Mouse (Mus musculus) midbrain, embryonic 15.5 days (tissue): Measurements from ENCODE around the gene Cnn2. TPM values are rescaled to one million over a fixed set of nuclear protein-coding genes. Genes with fewer than 3 reads are reported as not detected.

Experiments
- ATAC-seq: fragments of 200-750 bp; cut with Nextera tagmentation; replicated peaks from 2 replicates; pipeline ENCODE4 v1.8.0; 2017; ENCODE audit warnings: moderate TSS enrichment
- H3K27ac ChIP-seq: fragments of 300-500 bp; sonication (generic); 2 replicates; pipeline ENCODE4 v1.5.1; 2015; ENCODE audit warnings: mild to moderate bottlenecking, inconsistent platforms
- H3K27me3 ChIP-seq: fragments of 300-500 bp; sonication (generic); replicated peaks from 2 replicates; pipeline ENCODE4 v1.6.1; 2015; ENCODE audit warnings: inconsistent platforms
- H3K36me3 ChIP-seq: fragments of 300-500 bp; sonication (generic); replicated peaks from 2 replicates; pipeline ENCODE4 v1.6.1; 2015; ENCODE audit warnings: inconsistent platforms
- H3K4me1 ChIP-seq: fragments of 300-500 bp; sonication (generic); 2 replicates; pipeline ENCODE4 v1.6.1; 2015; ENCODE audit warnings: inconsistent platforms
- H3K4me2 ChIP-seq: fragments of 300-500 bp; sonication (generic); 2 replicates; pipeline ENCODE4 v1.6.1; 2015; ENCODE audit warnings: inconsistent platforms, mild to moderate bottlenecking, moderate library complexity
- H3K4me3 ChIP-seq: fragments of 300-500 bp; sonication (generic); 2 replicates; pipeline ENCODE4 v1.5.1; 2015; ENCODE audit warnings: mild to moderate bottlenecking, inconsistent platforms
- H3K9ac ChIP-seq: fragments of 300-500 bp; sonication (generic); 2 replicates; pipeline ENCODE4 v1.6.1; 2015; ENCODE audit warnings: mild to moderate bottlenecking, inconsistent platforms
- H3K9me3 ChIP-seq: fragments of 300-500 bp; sonication (generic); 2 replicates; pipeline ENCODE4 v1.6.1; 2016; ENCODE audit warnings: inconsistent platforms
- WGBS: fragments of 180-500 bp; shearing (Covaris S2); methylation state at CpG from one replicate; pipeline ENCODE4 v1.1.7; 2015; ENCODE audit warnings: mixed read lengths; 5-methylcytosine and 5-hydroxymethylcytosine counted together
- polyA plus RNA-seq: library from polyadenylated mRNA; unstranded; fragments of >200 nt; fragmentation: Nextera tagmentation; extraction: Ambion mirVana; gene quantifications from 2 replicates; pipeline ENCODE4 v1.2.1, GENCODE M21; 2015

Gene Cnn2
- polyA plus RNA-seq, 1 experiment from 2014 or later, result 28.6 TPM

GRCm38 (mm10) chr10:79972831-79973230, 15.6 kb upstream of the Cnn2 start:
- no peak for ATAC-seq
- H3K9ac ChIP-seq, result no peak overlapping the region
- WGBS, result 76% methylated on average over 14 of the region's 14 CpGs

GRCm38 (mm10) chr10:79974087-79974486, 14.3 kb upstream of the Cnn2 start:
- 90% methylated on average over 21 of the region's 21 CpGs for WGBS
- Histone ChIP-seq H3K4me1 (peaks cover 8% of the 10 kb centered on the region), H3K9me3 (no peaks in the 10 kb centered on the region), H3K36me3 (peaks cover 38% of the 10 kb centered on the region), H3K4me2 (no peak overlapping the region), H3K27ac (no peak overlapping the region), H3K27me3 (peaks cover 35% of the 10 kb centered on the region), H3K4me3 (no peak overlapping the region), H3K9ac (no peak overlapping the region)
- no peak for ATAC-seq

More at GRCm38 (mm10) chr10:79972831-79973230, 15.6 kb upstream of the Cnn2 start:
- H3K36me3 ChIP-seq, result peaks cover 26% of the 10 kb centered on the region
- peaks cover 8% of the 10 kb centered on the region for H3K4me1 ChIP-seq
- H3K27ac ChIP-seq, result no peak overlapping the region
- H3K4me3 ChIP-seq, result no peak overlapping the region
- H3K27me3 ChIP-seq, result peaks cover 35% of the 10 kb centered on the region
- no peaks in the 10 kb centered on the region for H3K9me3 ChIP-seq
- H3K4me2 ChIP-seq, result no peak overlapping the region

GRCm38 (mm10) chr10:79974668-79975067, 13.7 kb upstream of the Cnn2 start:
- Histone ChIP-seq H3K27me3 (peaks cover 29% of the 10 kb centered on the region), H3K4me3 (no peak overlapping the region), H3K4me1 (peaks cover 8% of the 10 kb centered on the region), H3K4me2 (no peak overlapping the region), H3K9ac (no peak overlapping the region), H3K36me3 (peaks cover 42% of the 10 kb centered on the region), H3K9me3 (no peaks in the 10 kb centered on the region), H3K27ac (no peak overlapping the region)
- WGBS, result 88% methylated on average over 8 of the region's 8 CpGs
- ATAC-seq, result no peak

GRCm38 (mm10) chr10:79976071-79976721, 12.2 kb upstream of the Cnn2 start:
- Histone ChIP-seq H3K4me1 (peaks cover 6% of the 10 kb centered on the region; the same call in 1 of the 2 replicates), H3K36me3 (peaks cover 42% of the 10 kb centered on the region), H3K4me2 (no peak overlapping the region), H3K4me3 (no peak overlapping the region), H3K27ac (no peak overlapping the region), H3K27me3 (peaks cover 20% of the 10 kb centered on the region), H3K9me3 (no peaks in the 10 kb centered on the region), H3K9ac (no peak overlapping the region)
- WGBS, result 83% methylated on average over 28 of the region's 28 CpGs
- ATAC-seq, result no peak

GRCm38 (mm10) chr10:79976722-79977107, 11.7 kb upstream of the Cnn2 start:
- Histone ChIP-seq H3K36me3 (peaks cover 42% of the 10 kb centered on the region), H3K9me3 (no peaks in the 10 kb centered on the region)

GRCm38 (mm10) chr10:79977324-79977723, 11.1 kb upstream of the Cnn2 start:
- Histone ChIP-seq H3K36me3 (peaks cover 42% of the 10 kb centered on the region), H3K4me2 (no peak overlapping the region)
- 79% methylated on average over 28 of the region's 28 CpGs for WGBS

More at GRCm38 (mm10) chr10:79976722-79977107, 11.7 kb upstream of the Cnn2 start:
- ATAC-seq, result no peak
- WGBS, result 74% methylated on average over 36 of the region's 36 CpGs
- H3K27ac ChIP-seq, result no peak overlapping the region
- no peak overlapping the region for H3K4me2 ChIP-seq
- H3K27me3 ChIP-seq, result peaks cover 15% of the 10 kb centered on the region
- H3K4me3 ChIP-seq, result no peak overlapping the region
- no peak overlapping the region for H3K9ac ChIP-seq
- H3K4me1 ChIP-seq, result peaks cover 10% of the 10 kb centered on the region; the same call in 1 of the 2 replicates

GRCm38 (mm10) chr10:79978061-79978460, 10.3 kb upstream of the Cnn2 start:
- Histone ChIP-seq H3K4me2 (no peak overlapping the region), H3K36me3 (peaks cover 42% of the 10 kb centered on the region), H3K27ac (no peak overlapping the region), H3K4me1 (peaks cover 21% of the 10 kb centered on the region), H3K4me3 (no peak overlapping the region), H3K9me3 (no peaks in the 10 kb centered on the region), H3K9ac (no peak overlapping the region), H3K27me3 (peaks cover 1% of the 10 kb centered on the region; the same call in 1 of the 2 replicates)
- 94% methylated on average over 21 of the region's 21 CpGs for WGBS
- no peak for ATAC-seq

More at GRCm38 (mm10) chr10:79977324-79977723, 11.1 kb upstream of the Cnn2 start:
- no peak overlapping the region for H3K27ac ChIP-seq
- no peak overlapping the region for H3K4me3 ChIP-seq
- ATAC-seq, result no peak
- peaks cover 14% of the 10 kb centered on the region for H3K4me1 ChIP-seq
- no peaks in the 10 kb centered on the region for H3K9me3 ChIP-seq
- peaks cover 9% of the 10 kb centered on the region; the same call in 1 of the 2 replicates for H3K27me3 ChIP-seq
- H3K9ac ChIP-seq, result no peak overlapping the region

GRCm38 (mm10) chr10:79979401-79980155, 8.8 kb upstream of the Cnn2 start:
- no peak overlapping the region for H3K4me3 ChIP-seq
- H3K27ac ChIP-seq, result no peak overlapping the region
- WGBS, result 91% methylated on average over 22 of the region's 22 CpGs
- no peak overlapping the region for H3K4me2 ChIP-seq
- no peak for ATAC-seq
- H3K27me3 ChIP-seq, result no peaks in the 10 kb centered on the region
- H3K36me3 ChIP-seq, result peaks cover 42% of the 10 kb centered on the region
- H3K4me1 ChIP-seq, result peaks cover 28% of the 10 kb centered on the region
- no peak overlapping the region for H3K9ac ChIP-seq
- H3K9me3 ChIP-seq, result no peaks in the 10 kb centered on the region

- Histone ChIP-seq H3K4me1 (peaks cover 47% of the 10 kb centered on the region), H3K4me2 (peak overlapping the region; percentile 79), H3K27ac (peak overlapping the region; percentile 93), H3K9ac (peak overlapping the region; percentile 89), H3K36me3 (peaks cover 12% of the 10 kb centered on the region), H3K27me3 (peaks cover 15% of the 10 kb centered on the region), H3K9me3 (no peaks in the 10 kb centered on the region), H3K4me3 (peak overlapping the region; percentile 74)
- 71% methylated on average over 5 of the region's 5 CpGs for WGBS
- ATAC-seq, result no peak
Observed at GRCm38 (mm10) chr10:79983205-79983604, 5.2 kb upstream of the Cnn2 start.

- H3K27ac ChIP-seq, result peak overlapping the region; percentile 93
- peaks cover 20% of the 10 kb centered on the region for H3K27me3 ChIP-seq
- peaks cover 8% of the 10 kb centered on the region for H3K36me3 ChIP-seq
- H3K4me1 ChIP-seq, result peaks cover 51% of the 10 kb centered on the region
- H3K4me3 ChIP-seq, result peak overlapping the region; percentile 74
- WGBS, result 3% methylated on average over 18 of the region's 21 CpGs
- peak overlapping the region; percentile 89 for H3K9ac ChIP-seq
- no peaks in the 10 kb centered on the region for H3K9me3 ChIP-seq
- ATAC-seq, result no peak
- peak overlapping the region; percentile 79 for H3K4me2 ChIP-seq
Observed at GRCm38 (mm10) chr10:79983670-79984069, 4.7 kb upstream of the Cnn2 start.

- peak; percentile 83 for ATAC-seq
- H3K4me1 ChIP-seq, result peaks cover 55% of the 10 kb centered on the region
Observed at GRCm38 (mm10) chr10:79984195-79984816, 4.1 kb upstream of the Cnn2 start, which contains the start of gene Tmem259. Tmem259 (minus strand) TSS chr10:79984330.

GRCm38 (mm10) chr10:79984871-79985270, 3.5 kb upstream of the Cnn2 start:
- H3K27me3 ChIP-seq, result peaks cover 32% of the 10 kb centered on the region
- peak overlapping the region; percentile 79 for H3K4me2 ChIP-seq
- no peaks in the 10 kb centered on the region for H3K9me3 ChIP-seq
- H3K27ac ChIP-seq, result peak overlapping the region; percentile 93
- H3K36me3 ChIP-seq, result no peaks in the 10 kb centered on the region
- under 1% methylated on average over 22 of the region's 22 CpGs for WGBS
- peak; percentile 94 for ATAC-seq
- peaks cover 55% of the 10 kb centered on the region for H3K4me1 ChIP-seq
- peak overlapping the region; percentile 74 for H3K4me3 ChIP-seq
- H3K9ac ChIP-seq, result peak overlapping the region; percentile 89

More at GRCm38 (mm10) chr10:79984195-79984816, 4.1 kb upstream of the Cnn2 start, which contains the start of gene Tmem259:
- Histone ChIP-seq H3K4me3 (peak within 1 kb of the TSS; percentile 74), H3K36me3 (0 out of 2 replicates have a peak, but pooled peaks cover 1% of the 10 kb centered on the region), H3K27ac (peak within 1 kb of the TSS; percentile 93), H3K4me2 (peak within 1 kb of the TSS; percentile 79), H3K9ac (peak within 1 kb of the TSS; percentile 89), H3K9me3 (no peaks in the 10 kb centered on the region), H3K27me3 (peaks cover 26% of the 10 kb centered on the region)
- WGBS, result under 1% methylated on average over 48 of the region's 49 CpGs
